Mouse (Mus musculus): ENCODE results near the gene Atp6v0b. TPM values are rescaled to one million over a fixed set of nuclear protein-coding genes. Genes with fewer than 3 reads are reported as not detected.

Atp6v0b gene
- polyA plus RNA-seq, 1 experiment from 2014 or later: 263 TPM

- Histone ChIP-seq H3K27me3 (ENCODE audit: insufficient read depth, poor library complexity, severe bottlenecking) (no peaks in the 10 kb centered on the region), H3K4me1 (replicated peaks) (peaks cover 12% of the 10 kb centered on the region; the same call in 1 of the 2 replicates), H3K9me3 (no peaks in the 10 kb centered on the region), H3K36me3 (no peaks in the 10 kb centered on the region), H3K4me3 (no peak overlapping the region), H3K27ac (0 out of 2 replicates have a peak overlapping the region, but pooled peaks have one; percentile 8)
- no peak for DNase-seq (ENCODE audit: low spot score)
- 88% methylated on average over 3 of the region's 3 CpGs for WGBS
Observed at GRCm38 (mm10) chr4:117841566-117841965, 45.6 kb downstream of the Atp6v0b start.

DNA sequence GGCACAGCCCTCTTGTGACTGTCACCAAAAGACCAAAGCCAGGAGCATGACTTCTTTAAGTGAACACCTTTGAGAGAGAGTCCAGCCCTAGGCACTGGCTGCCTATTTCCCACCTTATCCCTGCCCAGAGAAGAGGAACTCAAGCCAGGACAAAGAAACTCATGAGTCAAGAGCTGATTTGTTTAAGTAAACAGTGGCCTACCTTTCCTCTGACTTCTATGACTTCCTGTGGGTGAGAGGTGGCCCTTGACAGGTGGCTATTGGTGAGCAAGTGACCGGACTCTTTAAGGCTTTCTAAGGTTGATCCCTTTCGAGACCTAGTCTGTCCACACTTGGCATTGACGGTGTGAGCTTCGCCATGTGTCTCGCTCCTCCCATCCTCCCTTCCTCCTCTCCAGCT is 46.3 kb downstream of the Atp6v0b start:
- H3K27me3 ChIP-seq (ENCODE audit: insufficient read depth, poor library complexity, severe bottlenecking): no peaks in the 10 kb centered on the region
- no peaks in the 10 kb centered on the region for H3K36me3 ChIP-seq
- H3K9me3 ChIP-seq: no peaks in the 10 kb centered on the region
- H3K4me1 ChIP-seq (replicated peaks): peaks cover 18% of the 10 kb centered on the region
- no peak for DNase-seq (ENCODE audit: low spot score)
- no peak overlapping the region for H3K4me3 ChIP-seq
- 90% methylated on average over 5 of the region's 5 CpGs for WGBS
- no peak overlapping the region for H3K27ac ChIP-seq

DNA sequence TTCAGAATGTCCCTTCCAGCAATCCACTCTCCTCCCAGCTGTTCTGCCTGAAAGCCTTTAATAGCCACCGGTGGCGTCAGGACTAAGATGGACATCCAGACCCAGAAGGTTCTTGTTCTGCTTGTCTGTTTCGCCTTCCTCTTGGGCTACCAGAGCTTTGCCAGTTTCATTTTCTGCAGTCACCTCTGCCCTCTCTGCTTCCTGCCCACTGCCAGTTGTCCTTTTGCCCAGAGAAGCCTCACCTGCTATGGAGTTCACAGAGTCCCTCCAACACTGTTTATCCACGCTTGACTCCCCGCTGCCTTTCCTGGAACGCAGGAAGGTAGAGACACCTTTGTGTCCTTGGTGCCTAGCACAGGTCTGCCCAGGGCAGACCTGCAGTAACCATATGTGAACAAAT is 47.8 kb downstream of the Atp6v0b start:
- WGBS: 78% methylated on average over 6 of the region's 6 CpGs
- Histone ChIP-seq H3K27me3 (ENCODE audit: insufficient read depth, poor library complexity, severe bottlenecking) (peaks cover 4% of the 10 kb centered on the region), H3K9me3 (no peaks in the 10 kb centered on the region), H3K36me3 (no peaks in the 10 kb centered on the region), H3K4me3 (no peak overlapping the region), H3K4me1 (replicated peaks) (peaks cover 22% of the 10 kb centered on the region), H3K27ac (no peak overlapping the region)
- DNase-seq (ENCODE audit: low spot score): no peak

DNA sequence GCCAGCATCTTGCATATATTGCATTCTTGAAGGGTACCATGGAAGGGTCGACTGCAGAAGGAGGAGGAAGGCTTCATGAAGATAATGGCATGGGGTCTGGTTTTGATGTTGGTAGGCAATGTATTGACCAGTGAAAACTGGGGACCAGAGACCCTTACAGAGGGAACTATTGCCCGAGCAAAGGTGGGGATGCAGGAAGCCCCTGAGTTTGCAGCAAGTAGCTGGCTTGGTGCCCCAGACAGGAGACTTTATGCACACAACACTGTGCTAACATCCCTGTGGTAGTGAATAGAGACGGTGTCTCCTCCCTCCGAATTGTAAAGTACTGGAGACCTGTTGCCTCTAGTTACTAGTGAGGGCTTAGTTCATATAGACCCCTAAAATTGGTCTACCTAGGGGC is 49.9 kb downstream of the Atp6v0b start:
- Histone ChIP-seq H3K4me3 (peak overlapping the region; percentile 86; the same call in 1 of the 2 replicates), H3K27ac (peak overlapping the region; percentile 89; the same call in 1 of the 2 replicates), H3K27me3 (ENCODE audit: insufficient read depth, poor library complexity, severe bottlenecking) (peaks cover 23% of the 10 kb centered on the region), H3K9me3 (no peaks in the 10 kb centered on the region), H3K4me1 (replicated peaks) (peaks cover 24% of the 10 kb centered on the region), H3K36me3 (no peaks in the 10 kb centered on the region)
- WGBS: 74% methylated on average over 4 of the region's 4 CpGs
- no peak for DNase-seq (ENCODE audit: low spot score)

DNA sequence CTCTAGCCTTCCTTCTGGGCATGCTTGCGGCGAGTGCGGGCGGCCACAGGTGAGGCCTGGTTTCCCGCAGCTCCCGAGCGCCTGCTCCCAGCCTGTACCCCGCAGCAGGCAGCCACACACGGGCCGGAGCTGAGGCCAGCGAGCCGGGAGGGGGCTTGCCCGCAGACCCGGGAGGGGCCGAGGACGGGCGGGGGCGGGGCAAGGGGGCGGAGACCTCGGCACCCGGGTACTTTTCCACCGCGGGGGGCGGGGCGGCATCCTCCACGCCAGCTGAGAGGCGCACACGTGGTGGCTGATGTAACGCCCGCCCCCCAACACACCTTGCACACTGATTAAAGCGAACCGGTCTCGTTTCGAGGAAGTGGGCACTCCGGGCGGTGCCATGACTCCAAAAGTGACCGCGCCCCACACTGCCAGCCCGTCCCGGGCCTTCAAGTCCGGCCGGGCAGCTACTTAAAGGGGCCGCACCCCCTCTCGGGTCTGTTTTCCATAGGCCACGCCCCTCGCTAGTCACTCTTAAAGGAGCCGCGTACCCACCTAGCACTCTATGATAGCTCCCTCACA is 50.8 kb downstream of the Atp6v0b start:
- no peaks in the 10 kb centered on the region for H3K36me3 ChIP-seq
- peak overlapping the region; percentile 86 for H3K4me3 ChIP-seq
- peak overlapping the region; percentile 89 for H3K27ac ChIP-seq
- DNase-seq (ENCODE audit: low spot score): peak; percentile 90
- under 1% methylated on average over 48 of the region's 48 CpGs for WGBS
- no peaks in the 10 kb centered on the region for H3K9me3 ChIP-seq
- H3K27me3 ChIP-seq (ENCODE audit: insufficient read depth, poor library complexity, severe bottlenecking): peaks cover 28% of the 10 kb centered on the region
- peaks cover 24% of the 10 kb centered on the region for H3K4me1 ChIP-seq (replicated peaks)

- DNase-seq (ENCODE audit: low spot score): no peak
- H3K9me3 ChIP-seq: no peaks in the 10 kb centered on the region
- H3K4me1 ChIP-seq (replicated peaks): peaks cover 24% of the 10 kb centered on the region
- peak overlapping the region; percentile 86 for H3K4me3 ChIP-seq
- under 1% methylated on average over 60 of the region's 60 CpGs for whole genome bisulfite sequencing
- H3K27me3 ChIP-seq (ENCODE audit: insufficient read depth, poor library complexity, severe bottlenecking): peaks cover 33% of the 10 kb centered on the region
- H3K27ac ChIP-seq: peak overlapping the region; percentile 89
- no peaks in the 10 kb centered on the region for H3K36me3 ChIP-seq
Observed at GRCm38 (mm10) chr4:117835531-117836111, 51.5 kb downstream of the Atp6v0b start.

GRCm38 (mm10) chr4:117834845-117835530 is 52.1 kb downstream of the Atp6v0b start:
- H3K27ac ChIP-seq: peak overlapping the region; percentile 89
- under 1% methylated on average over 36 of the region's 36 CpGs for WGBS
- peak; percentile 77 for DNase-seq (ENCODE audit: low spot score)
- peaks cover 27% of the 10 kb centered on the region for H3K4me1 ChIP-seq (replicated peaks)
- H3K27me3 ChIP-seq (ENCODE audit: insufficient read depth, poor library complexity, severe bottlenecking): peaks cover 39% of the 10 kb centered on the region
- H3K36me3 ChIP-seq: no peaks in the 10 kb centered on the region
- H3K4me3 ChIP-seq: peak overlapping the region; percentile 86
- H3K9me3 ChIP-seq: no peaks in the 10 kb centered on the region

DNA sequence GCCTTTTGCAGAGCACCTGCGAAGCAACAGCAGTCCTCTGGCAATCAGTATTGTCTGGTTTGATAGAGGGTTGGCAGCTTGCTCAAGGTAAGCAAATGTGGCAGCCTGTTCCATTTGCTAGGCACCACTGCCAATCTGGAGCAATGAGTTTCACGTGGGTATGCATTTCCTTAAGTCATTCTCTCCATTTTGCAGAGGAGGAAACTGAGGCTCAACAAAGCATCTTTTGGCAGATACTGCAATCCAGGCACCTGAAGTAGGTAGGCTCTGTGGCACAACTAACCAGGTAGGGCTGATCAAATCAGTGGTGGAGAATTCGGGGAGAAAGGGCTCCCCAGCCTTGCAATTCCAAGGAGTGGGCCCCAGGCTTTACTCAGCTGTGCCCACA is 52.7 kb downstream of the Atp6v0b start, which contains the start of gene Slc6a9:
Slc6a9 (plus strand) TSS at position 50 of the 388 bp plus-strand sequence.
- DNase-seq (ENCODE audit: low spot score): no peak
- Histone ChIP-seq H3K27me3 (ENCODE audit: insufficient read depth, poor library complexity, severe bottlenecking) (peaks cover 40% of the 10 kb centered on the region), H3K36me3 (no peaks in the 10 kb centered on the region), H3K27ac (peak within 1 kb of the TSS; percentile 89), H3K4me1 (replicated peaks) (peaks cover 32% of the 10 kb centered on the region), H3K9me3 (no peaks in the 10 kb centered on the region), H3K4me3 (peak within 1 kb of the TSS; percentile 86)
- 24% methylated on average over 3 of the region's 3 CpGs for WGBS

Other genes starting within 250 kb of the Atp6v0b start
- 69.2 and 72.5 TPM in 2 replicates for gene Dmap1, start 205.1 kb downstream of the Atp6v0b start, polyA plus RNA-seq (2016; fragmentation: Nextera tagmentation; extraction: Ambion mirVana)
- not detected in 2 replicates for gene Gm12845, start 162.9 kb downstream of the Atp6v0b start, polyA plus RNA-seq (2016; fragmentation: Nextera tagmentation; extraction: Ambion mirVana)
- not detected in 2 replicates for gene Klf17, start 121.7 kb downstream of the Atp6v0b start, polyA plus RNA-seq (2016; fragmentation: Nextera tagmentation; extraction: Ambion mirVana)
- gene Slc6a9, start 52.8 kb downstream of the Atp6v0b start, polyA plus RNA-seq (2016; fragmentation: Nextera tagmentation; extraction: Ambion mirVana): 7.2 and 7.3 TPM in 2 replicates
- gene Ccdc24, start 14.8 kb downstream of the Atp6v0b start, polyA plus RNA-seq (2016; fragmentation: Nextera tagmentation; extraction: Ambion mirVana): 2.0 and 2.4 TPM in 2 replicates
- 22.7 and 31.7 TPM in 2 replicates for gene B4galt2, start 3.8 kb downstream of the Atp6v0b start, polyA plus RNA-seq (2016; fragmentation: Nextera tagmentation; extraction: Ambion mirVana)
- gene Dph2, start 4.7 kb upstream of the Atp6v0b start, polyA plus RNA-seq (2016; fragmentation: Nextera tagmentation; extraction: Ambion mirVana): 27.1 and 27.5 TPM in 2 replicates
- 71.1 and 79.5 TPM in 2 replicates for gene Ipo13, start 27.7 kb upstream of the Atp6v0b start, polyA plus RNA-seq (2016; fragmentation: Nextera tagmentation; extraction: Ambion mirVana)
- 1.4 and 1.8 TPM in 2 replicates for gene Artn, start 42.4 kb upstream of the Atp6v0b start, polyA plus RNA-seq (2016; fragmentation: Nextera tagmentation; extraction: Ambion mirVana)
- gene St3gal3, start 247.6 kb upstream of the Atp6v0b start, polyA plus RNA-seq (2016; fragmentation: Nextera tagmentation; extraction: Ambion mirVana): 6.2 and 10.8 TPM in 2 replicates

All from hindbrain, embryonic 10.5 days (tissue).